Mouse (Mus musculus) urinary bladder, postnatal 4 days (tissue): Measurements from ENCODE around the gene Tspan9.

Experiments used
- DNase-seq, 2 experiments: peaks; one replicate each; pipeline ENCODE4 v3.0.0; 2021 to 2022; ENCODE audit warnings: low spot score in 2 of 2

The Tspan9 gene

GRCm38 (mm10) chr6:128036597-128036996 is 106.8 kb downstream of the Tspan9 start:
- no peak for DNase-seq

- DNase-seq = no peak
Observed at GRCm38 (mm10) chr6:128035930-128036309, 107.5 kb downstream of the Tspan9 start.

- peak in 1 of 2 experiments; percentile 40 for DNase-seq
Observed at GRCm38 (mm10) chr6:128035250-128035929, 108.0 kb downstream of the Tspan9 start.

GRCm38 (mm10) chr6:128034317-128035249 is 108.8 kb downstream of the Tspan9 start:
- DNase-seq = peak; percentile 67 to 69

- no peak for DNase-seq
Observed at GRCm38 (mm10) chr6:128033868-128034250, 109.5 kb downstream of the Tspan9 start.

- no peak for DNase-seq
Observed at GRCm38 (mm10) chr6:128033172-128033867, 110.1 kb downstream of the Tspan9 start.

- DNase-seq = peak; percentile 59 to 86
Observed at GRCm38 (mm10) chr6:128032252-128033171, 110.9 kb downstream of the Tspan9 start.

- DNase-seq = no peak
Observed at GRCm38 (mm10) chr6:128031584-128031983, 111.8 kb downstream of the Tspan9 start.

GRCm38 (mm10) chr6:128031096-128031495 is 112.3 kb downstream of the Tspan9 start:
- no peak for DNase-seq

GRCm38 (mm10) chr6:128030475-128030874 is 112.9 kb downstream of the Tspan9 start:
- DNase-seq = no peak

- DNase-seq = no peak
Observed at GRCm38 (mm10) chr6:128029517-128030348, 113.7 kb downstream of the Tspan9 start.

GRCm38 (mm10) chr6:128028116-128028940 is 115.1 kb downstream of the Tspan9 start:
- DNase-seq = peak; percentile 47 to 65

- DNase-seq = no peak
Observed at GRCm38 (mm10) chr6:128025997-128026396, 117.4 kb downstream of the Tspan9 start.

- DNase-seq = no peak
Observed at GRCm38 (mm10) chr6:128025581-128025980, 117.8 kb downstream of the Tspan9 start.

GRCm38 (mm10) chr6:128022207-128022606 is 121.2 kb downstream of the Tspan9 start:
- DNase-seq = no peak

- no peak for DNase-seq
Observed at GRCm38 (mm10) chr6:128021931-128022202, 121.5 kb downstream of the Tspan9 start.

- no peak for DNase-seq
Observed at GRCm38 (mm10) chr6:128021106-128021930, 122.1 kb downstream of the Tspan9 start.

- DNase-seq = no peak
Observed at GRCm38 (mm10) chr6:128020521-128021057, 122.8 kb downstream of the Tspan9 start.
